Mouse (Mus musculus): Measurements from ENCODE around the gene Olfr918. TPM values are rescaled to one million over a fixed set of nuclear protein-coding genes. Genes with fewer than 3 reads are reported as not detected.

The Olfr918 gene
- not detected in 2 replicates for polyA plus RNA-seq (2015; fragmentation: Nextera tagmentation; extraction: Ambion mirVana)

GRCm38 (mm10) chr9:38674501-38674900, at the start of gene Olfr918:
Gene Olfr918, minus strand, starts transcription at chr9:38674601.
- Histone ChIP-seq H3K9ac (replicated peaks; ENCODE audit: low read length) (no peak within 1 kb of the TSS), H3K27ac (ENCODE audit: low read length) (no peak within 1 kb of the TSS), H3K27me3 (ENCODE audit: insufficient read depth, low read length) (no peaks in the 10 kb centered on the region), H3K4me3 (ENCODE audit: low read length) (no peak within 1 kb of the TSS), H3K4me1 (ENCODE audit: insufficient read depth, low read length) (no peaks in the 10 kb centered on the region), H3K9me3 (ENCODE audit: low read length) (no peaks in the 10 kb centered on the region), H3K36me3 (ENCODE audit: insufficient read depth, low read length) (no peaks in the 10 kb centered on the region), H3K4me2 (replicated peaks; ENCODE audit: low read depth, low read length) (no peak within 1 kb of the TSS)
- ATAC-seq (ENCODE audit: low FRiP score, low TSS enrichment): no peak
- 83% methylated on average over 2 of the region's 2 CpGs for WGBS

- ATAC-seq (ENCODE audit: low FRiP score, low TSS enrichment): no peak
- 93% methylated on average over 1 of the region's 1 CpGs for WGBS
- Histone ChIP-seq H3K4me1 (ENCODE audit: insufficient read depth, low read length) (peaks cover 5% of the 10 kb centered on the region; the same call in 1 of the 2 replicates), H3K9me3 (ENCODE audit: low read length) (no peaks in the 10 kb centered on the region), H3K27me3 (ENCODE audit: insufficient read depth, low read length) (no peaks in the 10 kb centered on the region), H3K27ac (ENCODE audit: low read length) (no peak overlapping the region), H3K9ac (replicated peaks; ENCODE audit: low read length) (no peak overlapping the region), H3K4me3 (ENCODE audit: low read length) (no peak overlapping the region), H3K4me2 (replicated peaks; ENCODE audit: low read depth, low read length) (no peak overlapping the region), H3K36me3 (ENCODE audit: insufficient read depth, low read length) (peaks cover 34% of the 10 kb centered on the region)
Measured at GRCm38 (mm10) chr9:38724044-38724443, 49.6 kb upstream of the Olfr918 start.

- ATAC-seq (ENCODE audit: low FRiP score, low TSS enrichment): peak; percentile 92
- H3K4me1 ChIP-seq (ENCODE audit: insufficient read depth, low read length): peaks cover 5% of the 10 kb centered on the region; the same call in 1 of the 2 replicates
- H3K4me2 ChIP-seq (replicated peaks; ENCODE audit: low read depth, low read length): peak overlapping the region; percentile 75
- no peaks in the 10 kb centered on the region for H3K27me3 ChIP-seq (ENCODE audit: insufficient read depth, low read length)
- H3K4me3 ChIP-seq (ENCODE audit: low read length): peak overlapping the region; percentile 71
- 3% methylated on average over 3 of the region's 3 CpGs for WGBS
- peak overlapping the region; percentile 64 for H3K9ac ChIP-seq (replicated peaks; ENCODE audit: low read length)
- H3K36me3 ChIP-seq (ENCODE audit: insufficient read depth, low read length): peaks cover 14% of the 10 kb centered on the region
- H3K9me3 ChIP-seq (ENCODE audit: low read length): no peaks in the 10 kb centered on the region
- H3K27ac ChIP-seq (ENCODE audit: low read length): peak overlapping the region; percentile 77; the same call in 1 of the 2 replicates
Measured at GRCm38 (mm10) chr9:38718927-38719441, 44.6 kb upstream of the Olfr918 start.

GRCm38 (mm10) chr9:38718102-38718501, 43.7 kb upstream of the Olfr918 start, which contains the start of gene Vwa5a:
Gene Vwa5a, plus strand, starts transcription at chr9:38718268.
- H3K4me2 ChIP-seq (replicated peaks; ENCODE audit: low read depth, low read length): peak within 1 kb of the TSS; percentile 75
- H3K9me3 ChIP-seq (ENCODE audit: low read length): no peaks in the 10 kb centered on the region
- peak; percentile 93 for ATAC-seq (ENCODE audit: low FRiP score, low TSS enrichment)
- H3K27me3 ChIP-seq (ENCODE audit: insufficient read depth, low read length): no peaks in the 10 kb centered on the region
- H3K9ac ChIP-seq (replicated peaks; ENCODE audit: low read length): peak within 1 kb of the TSS; percentile 64
- peaks cover 7% of the 10 kb centered on the region; the same call in 1 of the 2 replicates for H3K36me3 ChIP-seq (ENCODE audit: insufficient read depth, low read length)
- peak within 1 kb of the TSS; percentile 77; the same call in 1 of the 2 replicates for H3K27ac ChIP-seq (ENCODE audit: low read length)
- 1% methylated on average over 4 of the region's 4 CpGs for WGBS
- peak within 1 kb of the TSS; percentile 71 for H3K4me3 ChIP-seq (ENCODE audit: low read length)
- peaks cover 5% of the 10 kb centered on the region; the same call in 1 of the 2 replicates for H3K4me1 ChIP-seq (ENCODE audit: insufficient read depth, low read length)

- H3K9me3 ChIP-seq (ENCODE audit: low read length): no peaks in the 10 kb centered on the region
- no peaks in the 10 kb centered on the region for H3K36me3 ChIP-seq (ENCODE audit: insufficient read depth, low read length)
- H3K27ac ChIP-seq (ENCODE audit: low read length): no peak overlapping the region
- H3K4me1 ChIP-seq (ENCODE audit: insufficient read depth, low read length): no peaks in the 10 kb centered on the region
- no peak overlapping the region for H3K4me3 ChIP-seq (ENCODE audit: low read length)
- 85% methylated on average over 2 of the region's 2 CpGs for WGBS
- H3K27me3 ChIP-seq (ENCODE audit: insufficient read depth, low read length): no peaks in the 10 kb centered on the region
- no peak overlapping the region for H3K4me2 ChIP-seq (replicated peaks; ENCODE audit: low read depth, low read length)
- no peak for ATAC-seq (ENCODE audit: low FRiP score, low TSS enrichment)
- H3K9ac ChIP-seq (replicated peaks; ENCODE audit: low read length): no peak overlapping the region
Measured at GRCm38 (mm10) chr9:38672887-38673286, 1.5 kb downstream of the Olfr918 start.

GRCm38 (mm10) chr9:38665742-38666141, 8.7 kb downstream of the Olfr918 start, which contains the start of gene Olfr917:
Gene Olfr917, minus strand, starts transcription at chr9:38665842.
- 91% methylated on average over 1 of the region's 1 CpGs for WGBS
- H3K36me3 ChIP-seq (ENCODE audit: insufficient read depth, low read length): no peaks in the 10 kb centered on the region
- no peak for ATAC-seq (ENCODE audit: low FRiP score, low TSS enrichment)

GRCm38 (mm10) chr9:38659775-38660174, 14.6 kb downstream of the Olfr918 start, which contains the start of gene Olfr916:
Gene Olfr916, minus strand, starts transcription at chr9:38659875.
- ATAC-seq (ENCODE audit: low FRiP score, low TSS enrichment): no peak
- no peaks in the 10 kb centered on the region for H3K36me3 ChIP-seq (ENCODE audit: insufficient read depth, low read length)
- H3K27ac ChIP-seq (ENCODE audit: low read length): no peak within 1 kb of the TSS
- no peak within 1 kb of the TSS for H3K4me3 ChIP-seq (ENCODE audit: low read length)
- H3K9ac ChIP-seq (replicated peaks; ENCODE audit: low read length): no peak within 1 kb of the TSS
- no peaks in the 10 kb centered on the region for H3K4me1 ChIP-seq (ENCODE audit: insufficient read depth, low read length)
- WGBS: 71% methylated on average over 1 of the region's 1 CpGs
- no peaks in the 10 kb centered on the region for H3K9me3 ChIP-seq (ENCODE audit: low read length)
- no peak within 1 kb of the TSS for H3K4me2 ChIP-seq (replicated peaks; ENCODE audit: low read depth, low read length)
- H3K27me3 ChIP-seq (ENCODE audit: insufficient read depth, low read length): no peaks in the 10 kb centered on the region

More at GRCm38 (mm10) chr9:38665742-38666141, 8.7 kb downstream of the Olfr918 start, which contains the start of gene Olfr917:
- H3K4me3 ChIP-seq (ENCODE audit: low read length): no peak within 1 kb of the TSS
- no peaks in the 10 kb centered on the region for H3K9me3 ChIP-seq (ENCODE audit: low read length)
- no peaks in the 10 kb centered on the region for H3K27me3 ChIP-seq (ENCODE audit: insufficient read depth, low read length)
- no peaks in the 10 kb centered on the region for H3K4me1 ChIP-seq (ENCODE audit: insufficient read depth, low read length)
- H3K4me2 ChIP-seq (replicated peaks; ENCODE audit: low read depth, low read length): no peak within 1 kb of the TSS
- no peak within 1 kb of the TSS for H3K27ac ChIP-seq (ENCODE audit: low read length)
- H3K9ac ChIP-seq (replicated peaks; ENCODE audit: low read length): no peak within 1 kb of the TSS

- Histone ChIP-seq H3K9me3 (ENCODE audit: low read length) (peaks cover 3% of the 10 kb centered on the region; the same call in 1 of the 2 replicates), H3K4me2 (replicated peaks; ENCODE audit: low read depth, low read length) (no peak overlapping the region), H3K27ac (ENCODE audit: low read length) (no peak overlapping the region), H3K27me3 (ENCODE audit: insufficient read depth, low read length) (no peaks in the 10 kb centered on the region), H3K4me3 (ENCODE audit: low read length) (no peak overlapping the region), H3K4me1 (ENCODE audit: insufficient read depth, low read length) (no peaks in the 10 kb centered on the region), H3K9ac (replicated peaks; ENCODE audit: low read length) (no peak overlapping the region), H3K36me3 (ENCODE audit: insufficient read depth, low read length) (no peaks in the 10 kb centered on the region)
- ATAC-seq (ENCODE audit: low FRiP score, low TSS enrichment): no peak
- WGBS: 78% methylated on average over 4 of the region's 4 CpGs
Measured at GRCm38 (mm10) chr9:38632406-38632805, 42.0 kb downstream of the Olfr918 start.

All from kidney, embryonic 16.5 days (tissue).